Mouse (Mus musculus): ENCODE data around the gene Ttc30b.
A peak's percentile ranks its signal among the peaks of the same experiment; 100 is the strongest.
"Not testable (repeated sequence)": the region's sequence is repeated elsewhere in the genome, so short reads cannot be mapped to it uniquely, and the experiment has no call there.

The Ttc30b gene

DNA sequence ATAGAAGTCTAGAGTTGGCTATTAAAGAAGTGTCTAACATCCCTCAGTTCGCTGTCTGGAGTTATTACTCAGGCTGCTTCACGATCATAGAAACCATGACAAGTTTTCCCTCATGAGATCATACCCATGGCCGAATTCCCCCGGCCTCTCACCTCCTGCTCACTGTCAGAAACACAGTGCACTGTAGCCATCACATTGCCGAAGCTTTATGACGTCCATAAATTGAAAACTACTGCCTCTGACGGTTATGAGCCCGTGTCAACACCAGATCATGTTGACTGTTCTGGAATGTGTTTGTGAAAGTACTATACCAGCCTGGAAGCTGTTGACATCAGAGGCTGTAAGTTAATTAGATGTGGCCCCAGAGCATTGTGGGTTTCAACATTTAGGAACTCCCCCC lies 12.3 kb upstream of the Ttc30b start:
- DNase-seq (ENCODE audit: low read depth, low spot score) = no peak

DNA sequence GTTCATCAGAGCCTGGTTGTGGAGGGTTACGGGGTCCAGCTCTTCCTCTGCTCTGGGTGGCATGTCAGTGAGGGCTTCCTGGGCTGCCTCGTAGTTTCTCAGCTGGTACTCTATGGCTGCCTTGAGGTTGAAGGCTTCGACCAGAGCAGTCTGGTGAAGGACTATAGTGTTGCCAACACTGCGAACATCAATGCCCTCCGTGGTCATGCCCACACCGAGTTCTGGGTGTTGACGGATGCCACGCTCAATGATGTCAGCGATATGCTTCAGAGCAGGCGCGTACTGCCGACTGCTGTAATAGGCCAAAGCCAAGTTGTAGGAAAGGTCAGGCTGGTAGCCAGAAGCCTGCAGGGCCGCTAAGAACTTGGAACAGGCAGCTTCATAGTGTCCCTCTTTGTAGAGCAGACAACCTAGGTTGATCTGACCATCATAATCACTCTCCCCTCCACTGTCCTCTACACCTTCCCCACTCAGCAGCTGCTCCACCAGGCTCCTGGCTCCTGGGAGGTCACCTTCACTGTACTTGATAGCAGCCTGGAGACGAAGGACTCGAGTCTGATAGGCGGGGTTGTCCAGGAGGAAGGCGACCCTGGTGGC lies 767 bp downstream of the Ttc30b start:
- not testable (repeated sequence) for DNase-seq (ENCODE audit: low read depth, low spot score)

DNA sequence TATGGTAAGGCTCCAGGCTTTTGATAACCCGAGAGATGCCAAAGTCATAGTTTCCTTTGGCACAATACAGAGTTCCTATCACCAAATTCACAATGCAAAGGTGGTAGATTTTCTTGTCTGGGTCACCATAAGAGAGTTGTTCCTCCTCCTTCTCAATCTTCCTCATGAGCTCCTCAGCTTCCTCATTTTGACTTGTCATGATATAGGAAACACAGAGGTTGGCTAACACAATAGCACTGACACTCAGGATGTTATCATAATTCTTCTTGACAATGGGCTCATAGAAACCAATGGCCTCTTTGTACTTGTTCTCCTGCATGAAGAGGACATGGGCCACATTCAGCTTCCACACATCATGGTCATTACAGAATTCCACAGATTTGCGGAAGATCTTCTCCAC lies 1.7 kb downstream of the Ttc30b start:
- not testable (repeated sequence) for DNase-seq (ENCODE audit: low read depth, low spot score)

DNA sequence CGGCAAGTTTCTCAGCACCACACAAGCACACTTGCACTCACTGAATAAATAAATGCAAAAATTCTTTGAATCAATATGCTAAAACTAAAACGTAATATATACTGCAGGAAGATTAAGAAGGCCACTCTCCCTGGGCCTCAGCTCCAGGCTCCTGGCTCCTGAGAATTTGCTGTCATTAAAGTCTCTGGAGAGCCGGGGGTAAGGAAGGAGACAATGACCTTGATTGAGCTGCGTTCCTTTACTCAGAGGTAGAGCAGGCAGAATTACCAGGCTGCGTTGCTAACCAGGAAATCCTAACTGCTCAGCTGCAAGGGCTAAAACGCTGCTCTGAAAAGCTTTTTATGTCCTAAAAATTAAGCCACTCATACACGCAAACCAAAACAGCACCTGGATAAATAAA lies 4.8 kb downstream of the Ttc30b start:
- no peak for DNase-seq (ENCODE audit: low read depth, low spot score)

DNA sequence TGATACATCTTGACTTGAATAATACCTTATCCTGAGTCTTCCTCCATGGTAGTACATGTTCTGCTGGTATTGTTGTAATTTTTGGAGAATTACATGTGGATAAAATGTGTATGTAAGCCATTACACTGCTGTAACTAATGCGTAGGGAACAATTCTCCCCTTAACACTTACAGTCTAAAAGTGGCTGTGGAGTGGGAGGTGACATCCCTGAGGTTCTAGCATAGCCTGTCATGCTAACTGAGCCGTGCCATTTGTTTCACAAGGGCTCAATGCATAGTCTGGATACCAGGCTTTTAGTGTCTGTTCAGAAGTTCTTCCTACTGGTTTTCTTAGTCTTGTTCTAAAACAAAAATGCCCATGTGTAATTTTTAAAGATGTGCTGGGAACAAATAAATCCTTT lies 7.4 kb downstream of the Ttc30b start:
- no peak for DNase-seq (ENCODE audit: low read depth, low spot score)

DNA sequence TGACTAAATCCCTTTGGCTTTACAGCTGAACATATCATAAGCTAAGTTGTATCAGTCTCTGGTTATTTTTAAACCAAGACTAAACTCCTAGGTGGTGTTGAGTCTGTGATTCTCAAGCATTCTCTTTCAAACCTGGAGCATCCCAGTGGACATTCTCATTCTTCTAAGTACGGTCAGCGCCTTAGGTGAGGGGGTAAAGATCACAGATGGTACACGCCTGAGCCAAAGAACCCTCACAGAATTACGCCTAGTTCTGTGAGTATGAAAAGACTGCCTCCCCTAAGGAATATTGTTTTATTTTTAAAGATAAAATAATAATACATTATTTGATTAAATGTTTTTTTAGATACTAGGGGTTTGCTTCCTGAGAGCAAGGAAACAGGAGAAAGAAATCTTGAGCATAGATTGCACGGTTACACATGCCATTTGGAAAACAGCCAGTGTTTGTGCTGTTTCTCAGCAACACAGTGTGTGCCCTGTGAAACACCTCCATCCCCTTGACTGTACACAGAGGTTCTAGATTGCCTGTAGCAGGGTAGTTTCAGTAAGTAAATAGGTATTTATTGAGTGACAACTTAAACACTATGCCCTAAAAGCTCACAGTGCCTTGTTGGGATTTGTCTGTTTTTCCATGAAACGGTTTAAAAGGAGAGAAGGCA lies 8.5 kb downstream of the Ttc30b start:
- no peak for DNase-seq (ENCODE audit: low read depth, low spot score)

DNA sequence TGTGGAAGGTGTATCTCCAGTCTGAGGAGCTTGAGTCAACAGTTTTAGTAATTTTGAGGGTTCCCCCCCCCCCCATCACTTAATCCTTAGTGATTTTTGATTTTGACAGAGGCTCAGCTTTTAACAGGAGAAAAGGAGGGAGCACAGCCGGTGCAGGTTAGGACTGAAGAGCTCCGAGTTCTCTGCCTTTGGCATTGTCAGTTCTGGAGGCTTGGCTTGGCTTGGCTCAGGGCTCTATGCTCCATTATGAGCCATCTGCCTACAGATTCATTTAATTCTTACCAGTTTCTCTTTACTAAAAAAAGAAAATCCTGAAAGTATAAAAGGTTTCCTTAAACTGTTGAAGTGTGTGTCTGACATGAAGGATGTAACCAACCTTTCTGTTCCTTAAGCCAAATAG lies 9.2 kb downstream of the Ttc30b start:
- DNase-seq (ENCODE audit: low read depth, low spot score) = no peak

DNA sequence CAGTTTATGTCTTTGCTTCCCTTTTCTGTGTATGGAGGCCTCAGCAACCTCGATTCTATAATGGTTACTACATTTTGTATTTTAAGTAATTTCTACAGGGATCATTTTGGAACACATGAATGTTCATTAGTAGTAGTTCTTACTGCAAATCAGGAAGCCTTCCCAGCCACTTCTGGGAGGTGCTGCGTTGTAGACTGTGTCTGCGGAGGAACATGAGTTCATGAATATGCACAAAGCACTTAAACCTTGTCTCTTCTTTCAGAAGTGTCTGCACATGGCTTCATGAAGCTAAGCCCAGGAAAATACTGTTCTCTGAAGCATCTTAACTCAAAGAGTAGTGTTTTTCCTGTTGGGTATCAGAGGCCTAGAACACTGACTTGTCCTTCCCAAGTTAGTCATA lies 10.4 kb downstream of the Ttc30b start:
- DNase-seq (ENCODE audit: low read depth, low spot score) = no peak

DNA sequence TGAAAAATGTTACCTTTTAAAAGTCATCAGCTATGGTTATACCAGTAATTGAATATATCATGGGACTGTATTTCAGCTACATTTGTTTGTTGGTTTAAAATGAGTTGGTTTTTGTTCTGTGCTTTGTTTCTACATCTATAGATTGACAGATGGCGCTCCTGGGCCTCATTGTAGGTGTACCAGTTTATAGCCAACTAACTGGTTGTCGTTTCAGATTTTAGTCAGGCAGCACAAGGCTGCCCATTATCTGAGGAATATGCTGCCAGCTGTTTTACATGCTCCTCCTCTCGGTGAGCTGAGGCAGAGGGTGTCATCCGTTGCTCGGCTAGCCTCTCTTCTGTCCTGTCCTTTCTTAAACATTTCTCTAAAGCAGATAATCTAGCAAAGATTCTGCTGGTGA lies 12.3 kb downstream of the Ttc30b start:
- no peak for DNase-seq (ENCODE audit: low read depth, low spot score)

DNA sequence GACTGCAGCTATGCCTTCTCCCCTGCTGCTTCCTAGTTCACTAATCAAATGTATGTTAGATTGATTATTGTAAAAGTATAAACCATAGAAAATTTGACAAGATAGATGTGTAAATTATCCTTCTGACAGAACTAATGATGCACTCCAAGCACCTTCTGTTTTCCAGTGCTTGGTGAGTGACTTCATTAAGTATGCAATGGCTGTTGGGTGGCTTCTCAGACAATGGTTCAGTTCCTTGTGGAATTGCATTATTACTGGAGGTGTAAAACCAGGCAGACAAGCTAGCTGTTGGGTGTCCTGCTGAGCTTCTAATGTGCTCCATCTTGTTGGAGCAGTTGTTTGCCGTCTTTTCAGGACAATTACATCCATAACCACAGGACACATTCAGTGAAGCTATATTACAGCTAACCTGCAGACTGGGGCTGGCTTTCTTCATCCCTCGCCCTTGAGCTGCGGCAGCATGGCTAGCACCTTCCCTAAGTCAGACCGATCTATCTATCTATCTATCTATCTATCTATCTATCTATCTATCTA lies 14.5 kb downstream of the Ttc30b start:
- no peak for DNase-seq (ENCODE audit: low read depth, low spot score)

DNA sequence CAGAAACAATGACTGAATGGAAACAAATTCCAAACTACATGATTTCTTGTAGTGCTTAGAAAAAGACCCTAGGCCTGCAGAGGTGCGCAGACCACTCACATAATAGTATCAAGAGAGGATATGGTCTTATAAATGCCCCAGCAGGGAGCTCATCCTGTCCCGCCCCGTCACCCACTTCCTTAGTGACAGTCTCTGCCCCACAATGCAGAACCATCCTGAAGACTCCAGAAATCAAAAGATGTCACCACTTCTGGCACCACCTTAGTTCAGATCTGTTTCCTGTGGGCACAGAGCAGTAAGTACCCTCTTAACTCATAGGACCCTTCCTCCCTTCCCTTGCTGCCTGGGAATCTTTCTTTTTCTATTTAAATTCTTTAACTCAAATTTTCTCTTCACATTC lies 23.3 kb downstream of the Ttc30b start:
- no peak for DNase-seq (ENCODE audit: low read depth, low spot score)

DNA sequence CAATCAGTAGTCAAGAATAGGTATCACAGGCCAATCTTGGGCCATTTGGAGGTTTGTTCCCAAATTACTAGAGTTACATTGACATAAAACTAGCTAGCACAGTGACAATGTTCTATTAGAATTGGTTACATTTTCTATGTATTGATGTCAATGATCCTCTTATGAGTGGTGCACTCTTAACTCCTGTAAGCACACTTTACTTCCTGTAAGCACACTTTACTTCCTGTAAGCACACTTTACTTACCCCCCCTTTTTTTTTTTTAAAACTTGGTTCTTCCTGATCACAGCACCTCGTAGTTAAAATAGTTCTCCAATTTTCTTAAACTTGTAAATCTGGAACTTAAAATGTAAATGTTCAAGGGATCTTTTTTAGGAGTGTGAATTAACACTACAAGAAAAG lies 31.2 kb downstream of the Ttc30b start:
- no peak for DNase-seq (ENCODE audit: low read depth, low spot score)

DNA sequence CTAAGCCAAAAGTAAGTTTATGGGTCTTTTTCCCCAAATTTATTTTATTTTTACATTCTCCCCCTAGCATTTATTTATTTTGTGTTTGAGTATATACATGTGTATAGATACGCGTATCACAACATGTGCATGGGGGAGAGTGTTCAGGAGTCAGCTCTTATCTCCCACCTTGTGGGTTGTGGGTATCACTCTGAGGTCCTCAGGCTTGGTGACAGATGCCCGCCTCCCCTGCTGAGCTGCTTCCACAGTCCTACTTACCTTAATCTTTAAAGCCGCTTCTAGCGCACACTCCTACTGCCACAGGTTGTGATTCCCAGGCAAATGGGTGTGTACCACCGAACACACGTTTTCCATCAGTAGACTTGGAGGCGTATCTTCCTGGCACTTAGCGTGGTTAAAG lies 36.5 kb downstream of the Ttc30b start:
- DNase-seq (ENCODE audit: low read depth, low spot score) = no peak

DNA sequence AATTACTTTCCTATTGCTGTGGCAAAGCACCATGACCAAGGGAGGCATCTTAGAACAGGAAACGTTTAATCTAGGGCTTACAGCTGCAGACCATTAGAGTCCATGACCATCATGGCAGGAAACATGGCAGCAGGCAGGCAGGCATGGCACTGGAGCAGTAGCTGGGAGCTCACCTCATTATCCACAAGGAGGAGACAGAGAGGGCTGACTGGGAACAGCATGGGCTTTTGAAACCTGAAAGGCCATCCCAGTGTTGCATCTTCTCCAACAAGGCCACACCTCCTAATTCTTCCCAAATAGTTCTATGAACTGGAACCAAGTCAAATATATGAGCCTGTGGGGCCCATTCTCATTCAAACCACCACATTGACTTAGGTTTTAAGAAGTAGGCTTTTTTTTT lies 38.1 kb downstream of the Ttc30b start:
- peak; percentile 13 for DNase-seq (ENCODE audit: low read depth, low spot score)

DNA sequence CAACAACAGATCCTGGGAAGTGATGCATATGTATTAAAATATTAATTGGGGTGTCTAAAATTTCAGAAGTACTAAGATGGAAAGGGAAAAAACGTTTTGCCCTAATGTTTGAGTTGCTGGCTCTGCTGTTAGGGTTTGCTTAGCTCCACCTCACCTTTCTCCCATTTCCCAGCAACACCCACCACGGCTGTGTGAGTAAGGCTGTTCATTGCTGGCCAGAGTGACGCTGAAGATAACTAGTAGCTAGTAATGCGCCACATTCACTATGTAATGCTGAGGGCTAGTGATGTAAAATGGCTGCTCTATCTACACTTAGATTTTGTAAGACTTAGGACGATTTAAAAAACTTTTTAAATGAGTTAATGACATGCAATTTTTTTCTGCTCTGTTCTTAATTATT lies 42.7 kb downstream of the Ttc30b start:
- no peak for DNase-seq (ENCODE audit: low read depth, low spot score)

DNA sequence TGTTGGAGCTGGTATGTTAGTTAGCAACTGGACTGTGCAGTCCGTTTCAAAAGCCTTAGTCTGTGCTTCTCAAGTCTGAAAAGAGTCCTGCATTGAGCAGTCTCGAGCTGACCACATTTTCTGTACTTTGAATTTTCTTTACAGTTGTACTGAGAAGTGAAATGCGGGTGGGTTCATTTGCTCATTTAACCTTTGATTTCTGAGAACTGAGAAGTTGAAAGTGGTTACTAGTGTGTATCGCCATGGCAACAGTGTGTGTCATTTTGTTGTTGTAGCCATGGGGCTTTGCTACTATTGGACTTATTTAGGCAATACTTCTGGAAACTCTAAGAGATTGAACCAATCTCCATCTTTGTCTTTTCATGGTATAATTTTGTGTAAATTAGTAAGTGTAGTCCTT lies 46.4 kb downstream of the Ttc30b start:
- DNase-seq (ENCODE audit: low read depth, low spot score) = no peak
